Mouse (Mus musculus) liver (tissue): ENCODE measurements around the gene Garnl3.

Source experiments
- DNase-seq: peaks from one replicate; pipeline ENCODE4 v3.0.0-alpha.2; 2020; ENCODE audit warnings: mixed read lengths

Gene Garnl3

DNA sequence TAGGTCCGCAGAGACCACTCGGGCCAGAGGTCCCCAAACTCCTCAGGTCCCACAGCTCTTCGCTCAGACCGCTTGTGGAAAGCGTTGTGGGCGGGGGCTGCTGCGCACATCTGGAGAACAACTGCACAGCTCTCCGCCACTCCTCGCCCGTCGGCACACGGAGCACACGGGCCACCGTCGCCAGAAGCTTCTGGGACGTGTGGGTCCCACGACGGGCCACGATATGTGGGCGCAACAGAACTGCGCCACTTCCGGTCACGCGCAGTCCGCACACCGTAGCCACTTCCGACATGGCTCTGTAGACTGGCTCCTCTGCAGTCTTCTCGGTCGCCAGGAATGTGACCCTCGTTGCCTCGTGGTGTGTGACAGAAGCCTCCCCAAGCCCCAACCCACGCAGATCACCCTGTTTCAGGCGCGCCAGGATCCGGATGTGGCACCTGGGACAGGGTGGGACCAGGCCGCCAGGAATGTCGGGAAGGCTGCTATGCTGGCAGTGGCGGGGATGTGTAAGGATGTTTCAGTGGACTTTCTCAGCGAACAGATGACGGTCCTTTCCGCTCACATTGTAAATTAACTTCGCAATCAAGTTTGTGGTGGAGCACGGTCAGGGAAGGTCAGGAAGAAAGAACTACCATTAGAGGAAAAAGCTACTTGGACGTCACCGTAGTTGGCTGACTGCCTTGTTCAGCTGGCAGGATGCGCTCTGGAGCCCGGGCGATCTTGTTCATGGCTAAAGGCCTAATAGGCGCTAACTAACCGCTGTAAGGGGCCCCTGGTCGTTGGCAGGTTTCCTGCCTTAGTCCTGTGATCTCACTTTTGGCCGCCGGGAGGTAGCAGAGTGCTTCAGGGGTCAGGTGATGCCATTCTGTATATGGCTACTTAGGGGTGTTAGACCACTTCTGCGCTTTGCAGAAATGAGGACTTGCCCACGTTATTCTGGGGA is 164.5 kb downstream of the Garnl3 start:
- peak; percentile 84 for DNase-seq

DNA sequence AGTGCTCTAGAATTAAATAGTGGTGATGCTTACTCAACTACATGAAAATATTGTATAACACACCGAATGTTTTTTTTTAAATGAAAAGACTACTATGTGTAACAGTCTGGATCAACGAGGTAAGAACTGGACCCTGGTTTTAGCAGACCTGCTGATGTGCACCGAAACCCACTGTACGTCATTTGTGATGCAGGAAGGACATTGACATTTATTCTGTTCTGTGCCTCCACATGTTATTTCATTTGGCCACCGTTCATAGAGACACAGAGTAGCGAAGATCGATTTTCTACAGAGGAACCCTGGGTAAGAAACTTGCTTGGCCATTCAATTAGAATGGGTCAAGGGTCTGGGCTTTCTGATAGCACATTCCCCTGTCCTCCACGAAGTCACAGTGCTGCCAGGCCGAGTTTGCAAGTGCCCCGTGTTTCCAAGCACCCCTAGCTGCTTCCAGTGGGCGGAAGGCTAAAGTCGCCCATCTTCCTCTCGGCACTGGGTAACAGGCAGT is 165.2 kb downstream of the Garnl3 start:
- DNase-seq, result no peak

DNA sequence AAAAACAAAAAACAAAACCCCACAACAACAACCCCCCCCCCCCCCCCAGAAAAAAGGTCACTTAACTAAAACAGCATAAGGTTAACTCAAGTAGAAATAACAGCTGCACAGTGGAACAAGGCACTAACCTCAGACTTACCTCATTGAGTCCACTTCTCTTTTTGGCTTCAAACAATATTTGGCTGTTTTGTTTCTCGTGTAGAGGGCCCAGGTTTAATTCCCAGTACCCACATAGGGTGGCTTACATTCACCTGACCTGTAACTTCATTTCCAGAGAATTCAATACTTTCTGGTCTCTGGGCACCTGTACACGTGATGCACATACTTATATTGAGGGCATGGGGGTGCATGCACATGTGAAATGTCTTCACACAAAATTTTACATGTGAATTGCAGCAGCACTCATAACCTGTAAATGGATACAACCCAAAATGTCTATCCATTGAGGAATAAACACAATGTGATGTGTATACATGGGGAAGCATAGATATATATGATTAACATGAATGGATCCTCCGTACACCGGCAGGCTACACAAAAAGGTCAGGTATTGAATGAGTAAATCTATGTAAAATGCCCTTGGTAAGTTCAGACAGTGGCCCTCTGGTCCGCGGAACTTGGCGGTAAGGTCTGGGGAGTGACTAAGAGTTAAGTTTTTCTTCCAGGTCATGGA is 165.8 kb downstream of the Garnl3 start:
- DNase-seq, result no peak

DNA sequence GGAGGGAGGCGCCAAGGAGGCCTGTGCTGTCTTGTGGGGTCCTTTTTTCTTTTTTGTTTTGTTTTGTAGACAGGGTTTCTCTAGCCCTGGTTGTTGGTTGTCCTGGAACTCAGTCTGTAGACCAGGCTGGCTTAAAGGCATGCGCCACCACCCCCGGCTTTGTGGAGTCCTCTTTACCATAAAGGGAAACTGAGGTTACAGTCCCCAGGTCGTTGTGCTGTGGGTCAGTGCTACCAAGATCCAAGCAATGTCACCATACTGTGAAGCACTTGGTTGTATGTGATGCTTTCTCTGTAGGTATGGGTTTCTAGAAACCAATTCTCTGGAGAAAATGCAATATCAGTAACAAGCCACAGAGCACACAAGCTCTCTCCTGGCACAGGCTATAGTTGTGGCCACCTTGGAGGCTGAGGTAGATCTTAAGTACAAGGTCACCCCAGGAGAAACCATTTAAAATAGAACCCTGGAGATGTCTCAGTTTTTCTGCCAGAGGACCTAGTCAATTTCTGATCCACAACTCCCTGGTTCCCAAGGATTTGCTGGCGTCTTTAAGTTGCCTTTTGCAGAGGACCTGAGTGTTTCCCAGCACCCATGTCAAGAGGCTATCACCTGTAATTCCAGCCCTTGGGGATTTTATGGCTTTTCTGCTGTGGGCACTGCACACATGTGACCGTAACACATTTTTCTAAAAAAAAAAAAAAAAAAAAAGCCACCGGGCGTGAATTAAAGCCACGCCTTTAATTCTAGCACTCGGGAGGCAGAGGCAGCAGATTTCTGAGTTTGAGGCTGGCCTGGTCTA is 166.6 kb downstream of the Garnl3 start:
- DNase-seq, result no peak

DNA sequence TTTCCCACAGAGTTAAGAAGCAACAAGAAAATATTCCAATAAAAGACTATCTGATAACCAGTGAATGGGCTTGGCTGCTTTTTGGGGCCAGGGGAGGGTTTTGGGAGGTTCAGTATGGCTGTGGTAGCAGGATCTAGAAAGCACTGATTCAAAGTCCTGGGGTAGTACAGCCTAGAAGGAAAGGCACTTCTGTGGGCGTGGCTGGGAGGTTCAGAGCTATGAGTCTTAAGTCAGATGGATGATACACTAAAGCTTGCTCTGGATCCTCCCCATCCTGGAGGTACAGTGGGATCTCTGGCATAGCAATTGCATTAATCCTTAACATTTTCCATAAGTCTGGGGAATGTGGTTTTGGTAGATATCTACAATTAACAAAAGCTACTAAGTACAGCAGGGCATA is 167.5 kb downstream of the Garnl3 start:
- no peak for DNase-seq

DNA sequence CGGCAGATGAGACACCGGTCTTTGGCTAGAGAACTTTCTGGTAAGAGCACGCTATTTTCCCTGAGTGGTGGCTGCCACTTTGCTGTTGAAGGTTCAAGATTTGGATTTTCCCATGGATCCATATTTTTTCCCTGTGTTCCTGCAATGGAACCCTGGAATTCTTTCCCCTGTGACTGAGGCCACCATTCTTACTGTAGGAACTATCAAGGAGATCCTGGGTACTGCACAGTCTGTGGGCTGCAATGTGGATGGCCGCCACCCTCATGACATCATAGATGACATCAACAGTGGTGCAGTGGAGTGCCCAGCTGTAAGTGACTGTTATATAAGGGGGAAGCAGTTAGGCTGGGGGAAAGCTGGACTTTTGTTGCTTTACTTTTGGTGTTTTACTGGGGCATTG is 167.9 kb downstream of the Garnl3 start:
- no peak for DNase-seq

DNA sequence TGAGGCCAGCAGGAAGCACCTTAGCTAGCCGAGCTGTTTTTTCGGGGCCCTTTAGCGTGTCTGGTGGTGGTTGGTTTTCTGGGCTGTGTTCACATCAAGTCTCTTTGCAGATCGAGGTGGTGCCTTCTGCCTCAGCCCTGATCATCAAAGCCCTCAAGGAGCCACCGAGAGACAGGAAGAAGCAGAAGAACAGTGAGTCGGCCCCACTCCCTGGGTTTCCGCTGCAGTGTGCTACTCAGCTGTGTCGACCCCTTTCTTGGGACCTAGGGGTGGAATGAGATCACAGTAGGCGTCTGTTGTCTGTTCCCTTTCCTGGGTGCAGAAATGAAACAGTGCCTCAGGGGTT is 168.6 kb downstream of the Garnl3 start:
- no peak for DNase-seq

DNA sequence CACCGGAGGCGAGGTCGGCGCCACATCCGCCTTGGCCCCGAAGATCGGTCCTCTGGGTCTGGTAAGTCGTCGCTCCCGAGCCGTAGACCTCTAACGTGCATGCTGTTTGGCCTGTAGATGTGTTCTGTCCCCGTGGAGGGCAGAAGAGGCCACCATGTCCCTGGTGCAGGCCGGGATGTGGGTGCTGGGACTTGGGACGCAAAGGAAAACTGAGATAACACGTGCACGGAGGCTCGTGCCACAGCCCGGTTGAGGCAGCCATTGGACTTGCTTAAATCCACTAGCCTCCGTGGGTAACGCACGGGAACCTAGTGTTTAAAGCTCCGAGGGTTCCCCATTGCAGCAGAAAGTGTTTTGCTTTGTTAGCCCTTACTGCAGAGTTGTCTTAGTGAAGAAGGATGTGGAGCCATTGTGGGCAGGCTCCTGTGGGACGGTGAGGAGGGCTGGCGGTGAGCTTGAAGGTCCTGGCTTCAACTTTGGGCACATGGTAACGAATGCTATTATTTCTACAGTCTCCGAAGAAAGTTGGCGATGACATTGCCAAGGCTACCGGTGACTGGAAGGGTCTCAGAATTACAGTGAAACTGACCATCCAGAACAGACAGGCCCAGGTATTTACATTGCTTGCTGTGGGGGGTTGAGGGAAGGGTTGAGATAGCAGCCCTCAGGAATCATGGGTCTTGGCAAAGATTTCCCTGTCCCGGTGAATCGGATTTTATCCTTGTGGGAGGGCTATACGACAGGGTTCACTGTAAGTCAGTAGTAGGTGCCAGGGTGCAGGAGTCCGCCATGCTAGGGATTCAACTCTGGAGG is 169.2 kb downstream of the Garnl3 start:
- peak; percentile 34 for DNase-seq

DNA sequence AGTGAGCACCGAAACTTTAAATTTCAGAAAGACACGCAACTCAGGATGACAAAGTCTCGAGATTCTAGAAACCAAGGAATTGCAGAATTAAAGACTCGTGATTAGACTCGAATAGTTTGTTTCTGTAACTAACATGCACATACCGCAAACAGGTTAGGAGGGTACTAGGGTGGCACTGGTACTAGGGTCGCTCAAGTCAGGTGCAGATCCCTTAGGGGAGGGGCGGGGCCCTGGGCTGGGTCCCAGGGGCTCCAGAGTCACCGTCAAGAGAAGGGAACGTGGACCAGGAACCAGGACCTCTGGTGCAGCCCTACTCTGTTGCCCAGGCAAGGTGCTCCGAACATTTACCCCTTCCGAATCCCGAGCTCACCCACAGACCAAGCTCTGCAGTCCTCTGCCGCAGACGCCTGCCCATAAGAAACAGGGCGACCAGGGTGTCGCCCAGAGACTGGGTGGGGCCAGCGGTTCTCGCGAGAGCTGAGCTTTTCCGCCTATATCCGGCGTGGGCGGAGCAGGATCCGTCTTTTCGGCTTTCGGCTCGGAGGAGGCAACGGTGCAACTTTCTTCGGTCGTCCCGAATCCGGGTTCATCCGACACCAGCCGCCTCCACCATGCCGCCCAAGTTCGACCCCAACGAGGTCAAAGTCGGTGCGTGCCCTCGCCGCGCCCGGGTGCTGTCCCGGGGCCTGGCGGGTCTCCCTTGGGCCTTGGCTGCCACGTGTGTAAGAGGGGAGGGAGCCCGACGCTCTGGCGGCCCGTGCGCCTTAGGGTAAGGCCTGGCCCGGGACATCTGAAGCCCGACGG is 170.1 kb downstream of the Garnl3 start, which contains the start of the genes Rpl12 and Lrsam1:
Rpl12 (plus strand) TSS at position 368 of the 804 bp plus-strand sequence.
Lrsam1 (minus strand) TSS at position 423 of the 804 bp plus-strand sequence.
- peak; percentile 95 for DNase-seq

DNA sequence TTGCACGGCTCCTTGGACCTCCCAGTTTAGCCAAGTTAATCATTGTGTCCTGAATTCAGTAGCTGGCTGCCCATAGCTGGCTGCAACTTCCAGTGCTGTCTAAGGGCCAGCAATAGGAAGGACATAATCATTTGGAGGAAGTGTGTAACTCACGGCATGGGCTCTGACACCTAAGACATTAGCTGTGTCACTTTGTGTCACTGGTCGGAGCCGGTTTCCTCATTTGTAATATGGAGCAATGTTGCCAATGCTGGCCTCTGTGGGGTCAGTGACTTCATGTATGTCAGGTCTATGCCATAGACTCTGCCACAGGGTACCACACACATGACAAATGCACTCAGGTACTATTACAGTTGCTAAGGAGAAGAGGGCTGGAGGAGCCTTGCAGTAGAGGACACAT is 171.2 kb downstream of the Garnl3 start:
- DNase-seq, result no peak

DNA sequence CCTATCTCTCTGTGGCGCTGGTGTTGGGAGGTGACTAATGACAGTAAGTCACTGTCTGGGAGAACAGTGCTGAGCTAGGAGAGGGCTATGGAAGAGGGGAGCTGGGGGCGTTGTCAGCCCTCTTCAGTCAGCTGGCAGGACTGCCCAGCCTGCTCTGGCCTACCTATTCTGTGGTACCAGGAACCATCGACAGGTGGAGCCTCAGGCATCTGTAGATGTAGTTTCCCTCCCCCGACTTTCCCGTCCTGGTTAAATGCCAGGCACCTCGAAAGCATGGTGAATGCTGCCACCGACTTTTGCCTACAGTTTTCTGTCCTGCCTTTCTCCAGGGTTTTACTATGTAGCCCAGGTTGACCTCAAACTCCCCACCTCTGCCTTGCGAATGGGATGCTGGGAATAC is 174.1 kb downstream of the Garnl3 start:
- no peak for DNase-seq

DNA sequence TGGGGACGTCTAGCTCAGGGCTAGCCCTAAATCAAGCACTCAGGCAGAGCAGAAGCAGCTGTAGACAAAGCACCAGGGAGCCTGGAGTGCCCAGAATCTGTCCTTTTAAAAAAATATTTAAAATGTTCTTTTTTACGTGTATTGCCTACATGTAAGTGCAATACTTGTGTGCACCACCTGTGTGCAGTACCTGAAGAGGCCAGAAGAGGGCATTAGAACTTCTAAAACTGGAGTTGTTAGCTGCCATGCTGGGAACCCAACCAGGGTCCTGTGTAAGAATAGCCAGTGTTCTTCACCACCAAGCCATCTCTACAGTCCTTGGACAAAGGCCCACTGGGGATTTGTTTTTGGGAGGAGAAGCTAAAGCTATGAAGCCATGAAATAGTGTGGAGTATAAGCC is 176.9 kb downstream of the Garnl3 start:
- DNase-seq, result no peak

DNA sequence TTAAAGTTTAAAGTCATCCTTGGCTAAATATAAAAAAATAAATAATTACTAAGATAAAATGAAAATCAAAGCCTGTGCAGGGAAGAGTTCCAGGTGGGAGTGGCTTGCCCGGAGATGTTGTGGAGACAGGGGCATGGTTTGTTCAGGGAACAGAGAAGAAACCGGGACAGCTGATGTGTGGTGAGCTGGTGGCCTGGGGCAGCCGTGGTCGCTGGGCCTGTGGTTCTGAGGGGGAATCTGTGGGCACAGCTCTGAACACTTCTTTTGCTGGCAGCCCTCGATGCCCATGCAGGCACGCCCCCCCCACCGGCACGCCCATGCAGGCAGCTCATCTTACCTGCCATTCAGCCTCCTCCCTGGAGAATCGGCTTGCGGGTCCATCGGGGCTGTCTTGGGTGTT is 184.0 kb downstream of the Garnl3 start:
- DNase-seq, result no peak

DNA sequence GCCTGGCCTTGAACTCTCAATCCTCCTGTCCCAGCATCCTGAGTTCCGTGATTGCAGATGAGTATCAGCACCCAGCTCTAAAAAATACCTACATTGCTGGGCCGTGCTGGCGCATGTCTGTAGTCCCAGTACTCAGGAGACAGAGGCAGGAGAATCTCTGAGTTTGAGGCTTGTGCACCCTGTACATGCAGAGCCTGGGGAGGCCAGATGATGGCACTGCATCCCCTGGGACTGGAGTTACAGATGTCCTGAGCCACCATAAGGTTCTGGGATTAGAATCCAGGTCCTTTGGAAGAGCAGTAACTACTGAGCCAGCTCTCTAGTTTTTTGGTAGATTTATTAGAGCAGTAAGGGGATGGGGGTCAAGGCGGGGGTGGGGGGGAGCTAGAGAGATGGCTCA is 191.0 kb downstream of the Garnl3 start:
- no peak for DNase-seq

DNA sequence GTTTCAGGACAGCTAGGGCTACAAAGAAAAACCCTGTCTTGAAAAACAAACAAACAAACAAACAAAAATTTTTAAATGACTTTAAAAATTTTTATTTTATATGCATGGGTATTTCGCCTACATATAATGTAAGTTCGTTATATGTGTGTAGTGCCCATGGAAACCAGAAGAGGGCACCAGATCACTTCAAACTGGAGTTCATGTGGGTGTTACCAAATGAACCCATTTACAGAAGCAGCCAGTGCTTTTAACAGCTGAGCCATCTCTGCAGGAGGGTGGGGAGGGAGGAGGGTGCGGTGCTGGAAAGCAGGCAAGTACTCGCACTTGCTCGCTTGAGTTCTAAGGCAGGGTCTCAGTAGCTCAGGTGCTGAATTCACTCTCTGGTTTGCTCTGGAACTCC is 192.0 kb downstream of the Garnl3 start:
- peak; percentile 69 for DNase-seq

DNA sequence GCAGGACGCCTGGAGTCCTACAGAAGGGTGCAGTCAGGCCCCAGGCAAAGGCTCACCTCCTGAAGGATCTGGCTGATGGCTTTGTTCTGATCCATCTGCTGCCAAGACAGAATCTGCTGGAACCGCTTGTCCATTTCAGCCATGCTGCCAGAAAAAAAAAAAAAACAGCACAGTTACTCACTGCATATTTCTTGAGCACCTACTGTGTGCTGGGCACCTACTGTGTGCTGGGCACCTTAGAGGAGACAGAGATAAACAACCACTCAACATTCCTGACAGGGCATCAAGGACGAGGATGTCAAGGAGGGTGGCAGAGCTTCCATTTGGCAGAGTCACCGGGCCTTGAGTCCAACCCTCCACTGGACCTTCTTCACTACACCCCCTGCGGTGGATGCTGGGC is 192.7 kb downstream of the Garnl3 start:
- DNase-seq, result no peak
